7 mouse cellular contexts compared by ENCODE assay signal in the genomic region with DNA sequence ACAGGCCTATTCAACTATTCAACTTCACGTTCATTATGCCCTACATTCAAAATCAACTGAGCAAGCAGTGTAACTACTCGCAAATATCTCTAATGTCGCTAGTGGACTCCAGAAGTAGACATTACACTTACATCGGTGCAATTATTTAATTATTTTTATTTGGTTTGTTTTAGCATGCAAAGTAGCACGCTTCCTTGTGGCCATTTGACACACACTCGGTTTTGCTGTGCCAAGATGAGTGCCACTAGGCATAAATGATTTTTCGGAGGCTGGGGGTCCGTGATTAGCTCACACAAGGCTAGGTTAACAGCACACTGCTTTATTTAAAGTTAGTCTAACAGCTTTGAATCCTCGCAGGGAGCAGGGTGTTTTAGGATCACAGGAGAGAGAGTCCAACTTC. TPM values are rescaled to one million over a fixed set of nuclear protein-coding genes. Genes with fewer than 3 reads are reported as not detected.
DNase-seq lines count a peak whose midpoint lies in the region; ATAC-seq and TF ChIP-seq lines count a peak whose summit lies in the region.

No protein-coding gene starts in this region.

- no peaks in the 10 kb centered on the region for H3K27me3 ChIP-seq in testis, adult 2 months (ENCODE audit: control insufficient read depth, insufficient read depth, low read length)
- no peaks in the 10 kb centered on the region for H3K27me3 ChIP-seq in limb, embryonic 14.5 days (ENCODE audit: control insufficient read depth, insufficient read depth, low read length)

- 20% methylated on average over 9 of the region's 9 CpGs for WGBS in limb, embryonic 14.5 days
- 4% methylated on average over 9 of the region's 9 CpGs for whole genome bisulfite sequencing in olfactory bulb, adult 2 months

- peak overlapping the region; percentile 97 for H3K4me3 ChIP-seq in testis, adult 2 months (ENCODE audit: control insufficient read depth, low read depth, low read length)
- peak overlapping the region; percentile 80 for H3K4me3 ChIP-seq in embryonic fibroblast, embryonic 13.5 days (ENCODE audit: insufficient read depth, low read length)
- peak overlapping the region; percentile 56 for H3K4me3 ChIP-seq in limb, embryonic 14.5 days (replicated peaks; ENCODE audit: low read length)
- peak overlapping the region; percentile 64 for H3K4me3 ChIP-seq in olfactory bulb, adult 2 months (ENCODE audit: insufficient read depth, low read depth, low read length)

- ATAC-seq in limb, embryonic 14.5 days (ENCODE audit: low FRiP score, low read depth), result no peak

- TF ChIP-seq CTCF in testis, adult 2 months (IDR thresholded peaks at IDR 0.05; ENCODE audit: control insufficient read depth, insufficient read depth, insufficient replicate concordance, low read depth, low read length), result no peak
- TF ChIP-seq CTCF in embryonic fibroblast, embryonic 13.5 days (IDR thresholded peaks at IDR 0.05; ENCODE audit: borderline replicate concordance, insufficient read depth, low read length), result no peak
- TF ChIP-seq CTCF in olfactory bulb, adult 2 months (IDR thresholded peaks at IDR 0.05; ENCODE audit: insufficient read depth, low read depth, low read length), result no peak

- H3K9ac ChIP-seq in limb, embryonic 14.5 days (ENCODE audit: low read depth, low read length, severe bottlenecking), result peak overlapping the region; percentile 69

- peak overlapping the region; percentile 65 for H3K4me2 ChIP-seq in limb, embryonic 14.5 days (replicated peaks; ENCODE audit: low read depth, low read length, severe bottlenecking)

- no peaks in the 10 kb centered on the region for H3K36me3 ChIP-seq in testis, adult 2 months (ENCODE audit: control insufficient read depth, insufficient read depth, low read length)
- H3K36me3 ChIP-seq in limb, embryonic 14.5 days (ENCODE audit: control insufficient read depth, insufficient read depth, low read length), result no peaks in the 10 kb centered on the region

- H3K4me1 ChIP-seq in testis, adult 2 months (ENCODE audit: control insufficient read depth, insufficient read depth, low read length), result peaks cover 5% of the 10 kb centered on the region; the same call in 1 of the 2 replicates
- H3K4me1 ChIP-seq in embryonic fibroblast, embryonic 13.5 days (ENCODE audit: control insufficient read depth, insufficient read depth, low read length), result no peaks in the 10 kb centered on the region
- H3K4me1 ChIP-seq in limb, embryonic 14.5 days (ENCODE audit: control insufficient read depth, insufficient read depth, low read length), result no peaks in the 10 kb centered on the region
- no peaks in the 10 kb centered on the region for H3K4me1 ChIP-seq in olfactory bulb, adult 2 months (ENCODE audit: control insufficient read depth, insufficient read depth, low read length)

- TF ChIP-seq POLR2A in testis, adult 2 months (IDR thresholded peaks at IDR 0.05; ENCODE audit: control insufficient read depth, low read depth, low read length), result no peak
- no peak for TF ChIP-seq POLR2A in embryonic fibroblast, embryonic 13.5 days (IDR thresholded peaks at IDR 0.05; ENCODE audit: low read depth, low read length)
- no peak for TF ChIP-seq POLR2A in limb, embryonic 14.5 days (IDR thresholded peaks at IDR 0.05; ENCODE audit: borderline replicate concordance, extremely low read depth, insufficient read depth, insufficient read length)
- TF ChIP-seq POLR2A in olfactory bulb, adult 2 months (IDR thresholded peaks at IDR 0.05; ENCODE audit: insufficient read depth, low read depth, low read length), result no peak

- peak overlapping the region; percentile 87 for H3K27ac ChIP-seq in testis, adult 2 months (ENCODE audit: control insufficient read depth, insufficient read depth, low read depth, low read length)
- H3K27ac ChIP-seq in embryonic fibroblast, embryonic 13.5 days (ENCODE audit: insufficient read depth, low read length), result 0 out of 2 replicates have a peak overlapping the region, but pooled peaks have one; percentile 13
- H3K27ac ChIP-seq in limb, embryonic 14.5 days (replicated peaks; ENCODE audit: low read depth, low read length), result peak overlapping the region; percentile 72
- peak overlapping the region; percentile 38; the same call in 1 of the 2 replicates for H3K27ac ChIP-seq in olfactory bulb, adult 2 months (ENCODE audit: insufficient read depth, low read depth, low read length)

- H3K9me3 ChIP-seq in limb, embryonic 14.5 days (ENCODE audit: control insufficient read depth, low read length), result no peaks in the 10 kb centered on the region

- DNase-seq in testis, postnatal 14 days (ENCODE audit: low spot score), result no peak
- no peak for DNase-seq in limb, embryonic 14.5 days (ENCODE audit: low spot score)
- no peak for DNase-seq in cerebellum, postnatal 4 days (ENCODE audit: low spot score in 2 of 2)
- DNase-seq in Muller cell, postnatal 12 days (ENCODE audit: inconsistent ontology term), result no peak

RNA-seq across cellular contexts. Expression of gene Akr1e1, which starts 0.4 kb away (rescaled TPM):
- polyA plus RNA-seq in testis, adult 2 months (2012; rRNA removed), result 11.3 and 13.6 TPM in 2 replicates
- 28.6 and 32.0 TPM in 2 replicates for polyA plus RNA-seq in embryonic fibroblast, embryonic 13.5 days (2011; ENCODE audit: insufficient read length, low read depth, missing spikeins)
- polyA plus RNA-seq in limb, embryonic 14.5 days (2012; rRNA removed), result 16.0 and 33.3 TPM in 2 replicates
- 32.3 and 34.3 TPM in 2 replicates for polyA plus RNA-seq in limb, embryonic 14.5 days (2014; fragmentation: Nextera tagmentation; extraction: Ambion mirVana)
- not detected in 2 replicates for polyA plus RNA-seq in olfactory bulb, adult 2 months (2012; ENCODE audit: insufficient read depth, insufficient read length, low replicate concordance, missing spikeins)

RNA-seq across cellular contexts. Expression of gene Akr1c21, which starts 34.7 kb away (rescaled TPM):
- 0.61 and 0.96 TPM in 2 replicates for polyA plus RNA-seq in testis, adult 2 months (2012; rRNA removed)
- polyA plus RNA-seq in embryonic fibroblast, embryonic 13.5 days (2011; ENCODE audit: insufficient read length, low read depth, missing spikeins), result not detected in 2 replicates
- not detected in 2 replicates for polyA plus RNA-seq in limb, embryonic 14.5 days (2012; rRNA removed)
- not detected in 2 replicates for polyA plus RNA-seq in limb, embryonic 14.5 days (2014; fragmentation: Nextera tagmentation; extraction: Ambion mirVana)
- not detected in 2 replicates for polyA plus RNA-seq in olfactory bulb, adult 2 months (2012; ENCODE audit: insufficient read depth, insufficient read length, low replicate concordance, missing spikeins)

Comparison
In these comparisons a context has a peak if more than half of its experiments do, and no peak if none do; other contexts are left out.
1. H3K27ac ChIP-seq: peak in every context shown above with its lines; median percentile 87 in testis, adult 2 months; 72 in limb, embryonic 14.5 days; 38 in olfactory bulb, adult 2 months; 13 in embryonic fibroblast, embryonic 13.5 days.
2. RNA of gene Akr1e1, which starts 0.4 kb away (polyA plus RNA-seq): 16.0 to 34.3 TPM in limb, embryonic 14.5 days, 28.6 to 32.0 TPM in embryonic fibroblast, embryonic 13.5 days and 11.3 to 13.6 TPM in testis, adult 2 months; not detected in olfactory bulb, adult 2 months; every median in the first group is over 10 times any median in the second.
3. Peak in every context shown above with its lines, with median percentiles within 50 percentile points of each other: H3K4me3 ChIP-seq.